Mouse (Mus musculus) hindbrain, embryonic 13.5 days (tissue): ENCODE results near the gene Scg5. TPM values are rescaled to one million over a fixed set of nuclear protein-coding genes. Genes with fewer than 3 reads are reported as not detected.

Experiments
- ATAC-seq: fragments of 200-750 bp; cut with Nextera tagmentation; 2 replicates; pipeline ENCODE4 v1.8.0; 2017; ENCODE audit warnings: moderate TSS enrichment; ENCODE audit not compliant: low FRiP score
- H3K27ac ChIP-seq: fragments of 300-500 bp; sonication (generic); 2 replicates; pipeline ENCODE4 v1.5.1; 2015; ENCODE audit warnings: inconsistent platforms, mild to moderate bottlenecking, moderate library complexity
- H3K27me3 ChIP-seq: fragments of 300-500 bp; sonication (generic); 2 replicates; pipeline ENCODE4 v1.6.1; 2015; ENCODE audit warnings: mild to moderate bottlenecking, inconsistent platforms
- H3K36me3 ChIP-seq: fragments of 300-500 bp; sonication (generic); 2 replicates; pipeline ENCODE4 v1.6.1; 2015; ENCODE audit warnings: mild to moderate bottlenecking, inconsistent platforms
- H3K4me1 ChIP-seq: fragments of 300-500 bp; sonication (generic); replicated peaks from 2 replicates; pipeline ENCODE4 v1.6.1; 2015; ENCODE audit warnings: inconsistent platforms
- H3K4me2 ChIP-seq: fragments of 300-500 bp; sonication (generic); 2 replicates; pipeline ENCODE4 v1.6.1; 2015; ENCODE audit warnings: inconsistent platforms, mild to moderate bottlenecking, moderate library complexity
- H3K4me3 ChIP-seq: fragments of 300-500 bp; sonication (generic); 2 replicates; pipeline ENCODE4 v1.5.1; 2015; ENCODE audit warnings: mild to moderate bottlenecking, inconsistent platforms
- H3K9ac ChIP-seq: fragments of 300-500 bp; sonication (generic); 2 replicates; pipeline ENCODE4 v1.6.1; 2015; ENCODE audit warnings: mild to moderate bottlenecking, inconsistent platforms
- H3K9me3 ChIP-seq: fragments of 300-500 bp; sonication (generic); 2 replicates; pipeline ENCODE4 v1.6.1; 2016; ENCODE audit warnings: inconsistent platforms
- WGBS: fragments of 180-500 bp; shearing (Covaris S2); methylation state at CpG from one replicate; pipeline ENCODE4 v1.1.7; 2015; 5-methylcytosine and 5-hydroxymethylcytosine counted together
- polyA plus RNA-seq: library from polyadenylated mRNA; unstranded; fragments of >200 nt; fragmentation: Nextera tagmentation; extraction: Ambion mirVana; gene quantifications from 2 replicates; pipeline ENCODE4 v1.2.1, GENCODE M21; 2015

Gene Scg5
- polyA plus RNA-seq, 1 experiment from 2014 or later: 187 TPM

GRCm38 (mm10) chr2:113764968-113765367 lies 64.0 kb downstream of the Scg5 start:
- ATAC-seq: no peak
- H3K27ac ChIP-seq: no peak overlapping the region
- WGBS: 76% methylated on average over 5 of the region's 5 CpGs

GRCm38 (mm10) chr2:113758311-113759161 lies 70.4 kb downstream of the Scg5 start, which contains the start of gene Grem1:
Grem1 (minus strand) TSS chr2:113758646.
- Histone ChIP-seq H3K4me3 (peak within 1 kb of the TSS; percentile 62), H3K4me1 (peaks cover 24% of the 10 kb centered on the region), H3K4me2 (peak within 1 kb of the TSS; percentile 82), H3K27ac (no peak within 1 kb of the TSS), H3K36me3 (no peaks in the 10 kb centered on the region), H3K27me3 (peaks cover 61% of the 10 kb centered on the region), H3K9me3 (no peaks in the 10 kb centered on the region), H3K9ac (peak within 1 kb of the TSS; percentile 79)
- WGBS: under 1% methylated on average over 64 of the region's 64 CpGs
- ATAC-seq: peak; percentile 80

More at GRCm38 (mm10) chr2:113764968-113765367, 64.0 kb downstream of the Scg5 start:
- Histone ChIP-seq H3K9ac (no peak overlapping the region), H3K36me3 (peaks cover 3% of the 10 kb centered on the region; the same call in 1 of the 2 replicates), H3K27me3 (0 out of 2 replicates have a peak, but pooled peaks cover 7% of the 10 kb centered on the region), H3K4me1 (no peaks in the 10 kb centered on the region), H3K4me2 (no peak overlapping the region), H3K9me3 (no peaks in the 10 kb centered on the region), H3K4me3 (no peak overlapping the region)

GRCm38 (mm10) chr2:113757525-113758310 lies 71.2 kb downstream of the Scg5 start:
- Histone ChIP-seq H3K9ac (peak overlapping the region; percentile 79), H3K27me3 (peaks cover 61% of the 10 kb centered on the region), H3K4me1 (peaks cover 24% of the 10 kb centered on the region), H3K4me2 (peak overlapping the region; percentile 82), H3K9me3 (no peaks in the 10 kb centered on the region), H3K36me3 (no peaks in the 10 kb centered on the region), H3K4me3 (peak overlapping the region; percentile 62), H3K27ac (no peak overlapping the region)
- under 1% methylated on average over 47 of the region's 47 CpGs for WGBS
- ATAC-seq: peak; percentile 59

- Histone ChIP-seq H3K4me2 (peak overlapping the region; percentile 82), H3K9me3 (no peaks in the 10 kb centered on the region), H3K27ac (no peak overlapping the region), H3K4me3 (peak overlapping the region; percentile 62), H3K4me1 (peaks cover 24% of the 10 kb centered on the region), H3K9ac (peak overlapping the region; percentile 79), H3K36me3 (no peaks in the 10 kb centered on the region), H3K27me3 (peaks cover 61% of the 10 kb centered on the region)
- peak; percentile 11; the same call in 1 of the 2 replicates for ATAC-seq
- 2% methylated on average over 12 of the region's 12 CpGs for WGBS
These were observed 71.9 kb downstream of the Scg5 start for GRCm38 (mm10) chr2:113756924-113757524.

GRCm38 (mm10) chr2:113749721-113750120 lies 79.2 kb downstream of the Scg5 start:
- H3K9me3 ChIP-seq: no peaks in the 10 kb centered on the region
- no peak overlapping the region for H3K4me2 ChIP-seq
- no peak overlapping the region for H3K4me3 ChIP-seq
- no peak for ATAC-seq
- peaks cover 6% of the 10 kb centered on the region; the same call in 1 of the 2 replicates for H3K27me3 ChIP-seq
- H3K9ac ChIP-seq: no peak overlapping the region
- no peak overlapping the region for H3K27ac ChIP-seq
- H3K36me3 ChIP-seq: no peaks in the 10 kb centered on the region
- WGBS: 77% methylated on average over 12 of the region's 12 CpGs
- no peaks in the 10 kb centered on the region for H3K4me1 ChIP-seq

GRCm38 (mm10) chr2:113749309-113749708 lies 79.6 kb downstream of the Scg5 start:
- WGBS: 91% methylated on average over 9 of the region's 9 CpGs
- Histone ChIP-seq H3K9ac (no peak overlapping the region), H3K4me3 (no peak overlapping the region), H3K27me3 (peaks cover 3% of the 10 kb centered on the region; the same call in 1 of the 2 replicates), H3K9me3 (no peaks in the 10 kb centered on the region), H3K4me1 (no peaks in the 10 kb centered on the region), H3K27ac (no peak overlapping the region), H3K36me3 (no peaks in the 10 kb centered on the region), H3K4me2 (no peak overlapping the region)
- peak; percentile 46; the same call in 1 of the 2 replicates for ATAC-seq

GRCm38 (mm10) chr2:113728581-113728980 lies 100.3 kb downstream of the Scg5 start:
- Histone ChIP-seq H3K36me3 (no peaks in the 10 kb centered on the region), H3K4me1 (no peaks in the 10 kb centered on the region), H3K9me3 (no peaks in the 10 kb centered on the region), H3K27me3 (no peaks in the 10 kb centered on the region), H3K9ac (no peak overlapping the region), H3K4me3 (no peak overlapping the region), H3K4me2 (no peak overlapping the region), H3K27ac (no peak overlapping the region)
- 93% methylated on average over 3 of the region's 3 CpGs for WGBS
- no peak for ATAC-seq

Other genes starting within 250 kb of the Scg5 start
- 1.7 and 1.8 TPM in 2 replicates for gene Grem1, start 70.5 kb downstream of the Scg5 start, polyA plus RNA-seq
- gene Arhgap11a, start 19.5 kb upstream of the Scg5 start, polyA plus RNA-seq: 11.7 and 12.1 TPM in 2 replicates
- 4.6 and 6.0 TPM in 2 replicates for gene Gjd2, start 184.5 kb upstream of the Scg5 start, polyA plus RNA-seq
- gene Actc1, start 224.4 kb upstream of the Scg5 start, polyA plus RNA-seq: 44.7 and 51.3 TPM in 2 replicates